Mouse (Mus musculus) olfactory bulb, adult 2 months (tissue): ENCODE results near the gene Kazn. TPM values are rescaled to one million over a fixed set of nuclear protein-coding genes. Genes with fewer than 3 reads are reported as not detected.

Experiments
- H3K27ac ChIP-seq: fragments of 200-500 bp; 2 replicates; pipeline ENCODE4 v1.5.1; 2012; ENCODE audit warnings: low read depth, low read length; ENCODE audit not compliant: insufficient read depth
- H3K4me1 ChIP-seq: fragments of 200-500 bp; 2 replicates; pipeline ENCODE4 v1.6.1; 2012; ENCODE audit warnings: low read length; ENCODE audit not compliant: control insufficient read depth, insufficient read depth
- H3K4me3 ChIP-seq: fragments of 200-500 bp; 2 replicates; pipeline ENCODE4 v1.5.1; 2012; ENCODE audit warnings: mild to moderate bottlenecking, low read depth, low read length, moderate library complexity; ENCODE audit not compliant: insufficient read depth
- CTCF ChIP-seq: fragments of 200-500 bp; IDR thresholded peaks from 2 replicates; pipeline ENCODE4 v1.5.1; 2012; ENCODE audit warnings: low read depth, mild to moderate bottlenecking, low read length, moderate library complexity; ENCODE audit not compliant: insufficient read depth
- POLR2A ChIP-seq: fragments of 200-500 bp; IDR thresholded peaks from 2 replicates; pipeline ENCODE4 v1.6.1; 2012; ENCODE audit warnings: mild to moderate bottlenecking, low read depth, low read length, moderate library complexity; ENCODE audit not compliant: insufficient read depth
- WGBS: fragments of 180-500 bp; shearing (Covaris S2); methylation state at CpG from one replicate; pipeline ENCODE4 v1.1.7; 2018; 5-methylcytosine and 5-hydroxymethylcytosine counted together
- polyA plus RNA-seq: library from polyadenylated mRNA; stranded (reverse); fragments of >200 nt; gene quantifications from 2 replicates; pipeline ENCODE4 v1.2.4, GENCODE M21; 2012; ENCODE audit warnings: low replicate concordance; ENCODE audit not compliant: missing spikeins, insufficient read depth, insufficient read length

The Kazn gene
- polyA plus RNA-seq, 1 experiment = not detected

DNA sequence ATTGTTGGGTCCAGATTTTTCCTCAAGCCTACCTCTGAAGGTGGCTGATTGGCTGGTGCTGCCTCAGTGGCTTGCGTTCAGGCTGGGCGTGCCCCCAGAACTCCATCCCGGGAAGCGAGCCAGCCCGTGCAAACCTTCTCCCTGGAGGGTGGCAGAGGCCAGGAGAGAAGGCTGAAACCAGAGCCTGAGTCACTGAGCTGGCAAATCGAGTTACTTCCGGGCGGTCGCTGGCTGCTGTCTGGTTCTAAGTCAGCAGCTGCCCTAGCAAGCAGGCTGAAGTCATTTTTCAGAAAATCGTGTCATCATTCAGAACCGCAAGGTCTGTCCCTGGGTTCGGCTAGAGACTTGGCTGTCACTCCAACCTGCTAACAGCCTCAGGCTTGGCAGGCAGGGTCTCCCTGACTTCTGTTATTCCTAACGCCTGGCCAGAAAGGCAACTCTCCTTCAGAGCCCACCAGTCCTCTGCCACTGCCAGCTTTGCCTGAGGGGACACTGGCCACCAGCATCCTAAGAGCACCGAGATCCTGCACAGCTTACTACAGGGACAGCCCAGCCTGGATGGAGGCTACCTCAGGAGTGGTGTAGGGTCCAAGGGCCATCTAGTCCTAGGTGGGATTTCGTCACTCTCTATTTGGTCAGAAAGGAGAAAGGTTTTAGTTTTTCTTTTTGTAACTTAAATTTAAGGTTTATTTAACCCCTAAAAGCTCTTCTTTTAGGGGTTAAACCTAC is 143.5 kb downstream of the Kazn start:
- WGBS = 25% methylated on average over 15 of the region's 15 CpGs
- H3K27ac ChIP-seq = no peak overlapping the region
- TF ChIP-seq POLR2A (no peak), CTCF (no peak)
- peaks cover 15% of the 10 kb centered on the region for H3K4me1 ChIP-seq
- no peak overlapping the region for H3K4me3 ChIP-seq

GRCm38 (mm10) chr4:142094386-142094785 is 144.8 kb downstream of the Kazn start:
- TF ChIP-seq CTCF (no peak), POLR2A (no peak)
- Histone ChIP-seq H3K27ac (no peak overlapping the region), H3K4me1 (peaks cover 15% of the 10 kb centered on the region), H3K4me3 (no peak overlapping the region)
- 92% methylated on average over 11 of the region's 11 CpGs for WGBS

- WGBS = 85% methylated on average over 2 of the region's 2 CpGs
- TF ChIP-seq POLR2A (no peak), CTCF (no peak)
These were observed 148.1 kb downstream of the Kazn start for GRCm38 (mm10) chr4:142091100-142091499.

GRCm38 (mm10) chr4:142089966-142090365 is 149.2 kb downstream of the Kazn start:
- Histone ChIP-seq H3K4me1 (no peaks in the 10 kb centered on the region), H3K4me3 (no peak overlapping the region), H3K27ac (no peak overlapping the region)
- WGBS = 94% methylated on average over 6 of the region's 6 CpGs
- no peak for TF ChIP-seq POLR2A
- no peak for TF ChIP-seq CTCF

More at GRCm38 (mm10) chr4:142091100-142091499, 148.1 kb downstream of the Kazn start:
- H3K4me1 ChIP-seq = peaks cover 7% of the 10 kb centered on the region
- no peak overlapping the region for H3K27ac ChIP-seq
- H3K4me3 ChIP-seq = no peak overlapping the region

DNA sequence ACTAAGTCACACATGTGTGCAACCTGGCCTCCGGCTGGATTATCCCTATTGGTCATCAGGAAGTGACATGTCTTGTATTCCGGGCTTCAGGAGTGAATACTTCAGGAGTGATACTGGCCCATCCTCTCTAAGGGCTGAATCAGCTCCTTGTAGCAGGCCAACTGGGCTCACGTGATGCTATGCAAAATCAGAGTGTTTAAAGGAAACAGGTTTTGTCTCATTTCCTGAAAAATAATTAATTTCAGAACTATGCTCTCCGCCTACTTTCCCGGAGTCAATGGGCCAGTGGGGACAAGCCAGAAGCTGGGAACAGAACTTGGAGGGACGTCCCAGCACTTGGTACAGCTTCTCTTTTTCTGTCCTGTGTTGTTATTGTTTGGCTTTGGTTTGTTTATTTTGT is 150.4 kb downstream of the Kazn start:
- Histone ChIP-seq H3K4me3 (no peak overlapping the region), H3K27ac (no peak overlapping the region), H3K4me1 (peaks cover 10% of the 10 kb centered on the region)
- TF ChIP-seq CTCF = no peak
- TF ChIP-seq POLR2A = no peak
- 80% methylated on average over 6 of the region's 6 CpGs for WGBS

DNA sequence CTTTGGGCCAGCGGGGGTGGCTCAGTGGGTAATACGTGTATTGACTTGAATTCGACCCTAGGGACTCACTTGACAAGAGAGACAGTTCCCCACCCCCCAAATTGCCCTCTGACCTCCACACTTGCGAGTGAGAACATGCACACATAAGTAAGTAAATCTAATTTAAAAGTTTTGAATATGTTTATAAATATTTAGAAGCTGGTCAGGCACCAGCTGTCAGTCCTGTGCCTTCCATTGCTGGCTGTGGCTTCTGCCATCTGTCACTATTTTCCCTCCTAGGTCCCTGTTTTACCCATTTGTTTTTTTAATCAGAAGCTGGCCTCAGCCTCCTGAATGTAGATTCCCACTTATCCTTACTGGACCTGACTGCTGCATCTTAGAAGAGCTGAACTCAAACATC is 150.8 kb downstream of the Kazn start:
- WGBS = 75% methylated on average over 4 of the region's 4 CpGs
- TF ChIP-seq CTCF (no peak), POLR2A (no peak)
- H3K4me3 ChIP-seq = no peak overlapping the region
- H3K27ac ChIP-seq = no peak overlapping the region
- H3K4me1 ChIP-seq = peaks cover 11% of the 10 kb centered on the region

DNA sequence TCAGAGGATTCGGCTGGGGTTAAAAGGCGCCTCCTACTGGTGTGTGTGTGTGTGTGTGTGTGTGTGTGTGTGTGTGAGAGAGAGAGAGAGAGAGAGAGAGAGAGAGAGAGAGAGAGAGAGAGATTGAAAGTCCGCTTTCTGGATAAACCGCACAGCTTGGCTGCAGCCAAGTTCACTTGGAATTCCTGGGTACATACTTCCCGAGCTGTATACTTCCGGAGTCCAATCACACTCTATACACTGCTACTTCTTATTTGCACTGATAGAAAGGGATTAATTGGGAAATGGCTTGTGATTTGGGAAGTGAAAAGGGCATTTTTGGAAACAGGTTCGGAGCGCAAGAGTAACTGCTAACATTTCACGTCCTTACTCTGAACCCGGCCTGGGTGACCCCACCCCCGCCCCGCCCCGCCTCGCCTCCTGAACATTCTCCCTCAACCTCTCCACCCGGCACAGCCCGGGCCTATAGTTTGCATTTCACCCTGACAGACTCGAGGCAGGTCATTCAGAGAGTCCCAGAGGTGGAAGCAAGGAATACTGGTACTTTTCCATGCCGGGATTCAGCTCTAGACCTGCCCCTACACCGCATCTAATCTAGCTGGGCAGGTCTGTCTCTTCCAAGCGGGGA is 154.2 kb downstream of the Kazn start:
- WGBS = 29% methylated on average over 20 of the region's 20 CpGs
- H3K4me3 ChIP-seq = peak overlapping the region; percentile 60

DNA sequence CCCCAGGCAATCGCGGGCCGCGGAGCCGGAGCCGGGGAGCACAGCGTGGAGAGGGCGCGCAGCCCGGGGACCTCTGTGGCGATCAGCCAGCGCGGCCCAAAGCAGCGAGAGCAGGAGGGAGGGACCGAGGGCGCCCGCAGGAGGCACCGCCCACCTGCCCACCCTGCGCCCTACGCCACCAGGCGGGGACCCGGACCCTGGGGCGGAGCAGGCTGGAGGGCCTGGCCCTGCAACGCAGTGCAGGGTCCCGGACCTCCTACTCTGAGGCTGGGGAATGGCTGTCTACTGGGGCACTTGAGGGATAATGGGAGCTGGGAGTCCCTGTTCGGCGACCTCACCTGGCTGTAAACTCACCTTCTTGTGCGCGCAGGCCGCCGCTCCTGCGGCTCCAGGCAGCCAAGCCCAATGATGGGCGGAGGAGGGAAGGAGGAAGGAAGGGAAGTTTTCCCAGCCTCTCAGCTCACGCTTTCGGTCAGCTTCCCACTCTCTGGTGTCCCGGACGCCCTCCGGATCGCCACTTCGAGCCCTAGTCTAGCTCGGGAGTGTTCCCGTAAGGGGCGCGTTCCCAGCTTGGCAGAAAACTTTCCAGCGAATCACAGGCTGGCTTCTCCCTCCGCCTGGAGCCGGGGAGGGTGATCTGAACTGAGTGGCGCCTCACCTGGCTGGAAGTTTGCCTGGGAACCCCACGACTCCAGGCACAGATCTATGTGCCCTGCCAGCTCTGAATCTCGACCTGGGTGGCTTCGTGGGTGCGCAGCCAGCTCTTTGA is 154.9 kb downstream of the Kazn start, which contains the start of gene Tmem51:
Tmem51 (minus strand) TSS at position 174 of the 769 bp plus-strand sequence.
- TF ChIP-seq POLR2A (no peak), CTCF (no peak)
- under 1% methylated on average over 52 of the region's 52 CpGs for WGBS
- peaks cover 14% of the 10 kb centered on the region for H3K4me1 ChIP-seq
- H3K27ac ChIP-seq = no peak within 1 kb of the TSS
- peak within 1 kb of the TSS; percentile 60 for H3K4me3 ChIP-seq

More for the DNA sequence above, 154.2 kb downstream of the Kazn start:
- H3K4me1 ChIP-seq = peaks cover 14% of the 10 kb centered on the region
- no peak for TF ChIP-seq CTCF
- TF ChIP-seq POLR2A = no peak
- H3K27ac ChIP-seq = no peak overlapping the region

DNA sequence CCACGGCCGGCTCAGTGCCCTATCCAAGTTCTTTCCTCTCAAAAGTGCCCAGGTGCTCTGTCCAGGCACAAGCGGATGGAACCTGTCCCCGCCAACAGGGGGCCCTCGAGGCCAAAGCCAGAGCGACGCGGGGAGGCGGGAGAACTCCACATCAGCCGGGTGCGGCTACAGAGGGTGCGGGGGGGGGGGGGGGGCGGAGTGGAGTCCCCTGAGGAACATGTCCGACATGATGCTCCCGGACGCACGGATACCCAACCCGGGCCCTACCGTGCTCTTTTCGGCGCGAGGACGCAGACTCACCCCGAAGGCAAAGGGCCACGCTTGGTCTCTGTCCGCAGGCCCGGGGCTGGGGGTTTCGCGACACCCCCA is 155.5 kb downstream of the Kazn start:
- no peak overlapping the region for H3K27ac ChIP-seq
- WGBS = 0% methylated on average over 27 of the region's 29 CpGs

More for the DNA sequence above, 155.5 kb downstream of the Kazn start:
- TF ChIP-seq CTCF = peak; percentile 49; the same call in 1 of the 2 replicates
- no peak for TF ChIP-seq POLR2A
- Histone ChIP-seq H3K4me1 (peaks cover 14% of the 10 kb centered on the region), H3K4me3 (peak overlapping the region; percentile 60)
